Mouse (Mus musculus) spleen, adult 2 months (tissue): Measurements from ENCODE around the gene Spata1.

Experiments
- CTCF ChIP-seq: fragments of 200-500 bp; IDR thresholded peaks from 2 replicates; pipeline ENCODE4 v1.5.1; 2011; ENCODE audit warnings: mild to moderate bottlenecking, inconsistent platforms; ENCODE audit not compliant: insufficient read depth, insufficient read length, insufficient replicate concordance; ENCODE audit errors: extremely low read depth
- POLR2A ChIP-seq: fragments of 200-500 bp; IDR thresholded peaks from 2 replicates; pipeline ENCODE4 v1.6.1; 2011; ENCODE audit warnings: low read depth, low read length, inconsistent platforms

DNA sequence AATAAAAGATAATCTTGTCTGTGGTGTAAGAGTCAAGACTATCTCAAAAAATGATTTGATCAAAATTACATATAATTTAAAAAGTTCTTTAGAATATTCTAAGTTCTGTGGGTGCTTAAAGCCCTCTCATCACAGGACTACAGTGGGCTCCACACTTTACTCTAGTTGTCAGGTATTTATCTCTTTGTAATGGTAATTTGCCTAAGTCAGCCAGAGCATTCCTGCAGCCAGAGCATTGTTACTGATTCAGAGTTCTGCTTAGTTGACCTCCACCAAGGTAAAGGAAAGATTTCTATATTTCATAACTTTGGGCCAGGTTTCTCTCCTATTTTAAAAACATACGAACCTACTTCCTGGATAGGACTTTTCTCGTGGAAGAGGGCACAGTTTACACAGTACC lies 30.3 kb downstream of the Spata1 start:
- TF ChIP-seq POLR2A (no peak), CTCF (no peak)
